Mouse (Mus musculus) midbrain, embryonic 15.5 days (tissue): ENCODE measurements around the gene Tmem208. TPM values are rescaled to one million over a fixed set of nuclear protein-coding genes. Genes with fewer than 3 reads are reported as not detected.

Source experiments
- ATAC-seq: fragments of 200-750 bp; cut with Nextera tagmentation; replicated peaks from 2 replicates; pipeline ENCODE4 v1.8.0; 2017; ENCODE audit warnings: moderate TSS enrichment
- H3K27ac ChIP-seq: fragments of 300-500 bp; sonication (generic); 2 replicates; pipeline ENCODE4 v1.5.1; 2015; ENCODE audit warnings: mild to moderate bottlenecking, inconsistent platforms
- H3K27me3 ChIP-seq: fragments of 300-500 bp; sonication (generic); replicated peaks from 2 replicates; pipeline ENCODE4 v1.6.1; 2015; ENCODE audit warnings: inconsistent platforms
- H3K36me3 ChIP-seq: fragments of 300-500 bp; sonication (generic); replicated peaks from 2 replicates; pipeline ENCODE4 v1.6.1; 2015; ENCODE audit warnings: inconsistent platforms
- H3K4me1 ChIP-seq: fragments of 300-500 bp; sonication (generic); 2 replicates; pipeline ENCODE4 v1.6.1; 2015; ENCODE audit warnings: inconsistent platforms
- H3K4me2 ChIP-seq: fragments of 300-500 bp; sonication (generic); 2 replicates; pipeline ENCODE4 v1.6.1; 2015; ENCODE audit warnings: inconsistent platforms, mild to moderate bottlenecking, moderate library complexity
- H3K4me3 ChIP-seq: fragments of 300-500 bp; sonication (generic); 2 replicates; pipeline ENCODE4 v1.5.1; 2015; ENCODE audit warnings: mild to moderate bottlenecking, inconsistent platforms
- H3K9ac ChIP-seq: fragments of 300-500 bp; sonication (generic); 2 replicates; pipeline ENCODE4 v1.6.1; 2015; ENCODE audit warnings: mild to moderate bottlenecking, inconsistent platforms
- H3K9me3 ChIP-seq: fragments of 300-500 bp; sonication (generic); 2 replicates; pipeline ENCODE4 v1.6.1; 2016; ENCODE audit warnings: inconsistent platforms
- WGBS: fragments of 180-500 bp; shearing (Covaris S2); methylation state at CpG from one replicate; pipeline ENCODE4 v1.1.7; 2015; ENCODE audit warnings: mixed read lengths; 5-methylcytosine and 5-hydroxymethylcytosine counted together
- polyA plus RNA-seq: library from polyadenylated mRNA; unstranded; fragments of >200 nt; fragmentation: Nextera tagmentation; extraction: Ambion mirVana; gene quantifications from 2 replicates; pipeline ENCODE4 v1.2.1, GENCODE M21; 2015

Gene Tmem208
- polyA plus RNA-seq, 1 experiment from 2014 or later = 130 TPM

- no peaks in the 10 kb centered on the region for H3K4me1 ChIP-seq
- WGBS = 79% methylated on average over 9 of the region's 9 CpGs
- H3K36me3 ChIP-seq = peaks cover 49% of the 10 kb centered on the region; the same call in 1 of the 2 replicates
- H3K27ac ChIP-seq = no peak overlapping the region
- H3K27me3 ChIP-seq = no peaks in the 10 kb centered on the region
- no peak for ATAC-seq
- H3K4me3 ChIP-seq = no peak overlapping the region
- H3K9ac ChIP-seq = no peak overlapping the region
- no peaks in the 10 kb centered on the region for H3K9me3 ChIP-seq
- H3K4me2 ChIP-seq = no peak overlapping the region
These were observed 12.3 kb upstream of the Tmem208 start for GRCm38 (mm10) chr8:105313622-105314402.

DNA sequence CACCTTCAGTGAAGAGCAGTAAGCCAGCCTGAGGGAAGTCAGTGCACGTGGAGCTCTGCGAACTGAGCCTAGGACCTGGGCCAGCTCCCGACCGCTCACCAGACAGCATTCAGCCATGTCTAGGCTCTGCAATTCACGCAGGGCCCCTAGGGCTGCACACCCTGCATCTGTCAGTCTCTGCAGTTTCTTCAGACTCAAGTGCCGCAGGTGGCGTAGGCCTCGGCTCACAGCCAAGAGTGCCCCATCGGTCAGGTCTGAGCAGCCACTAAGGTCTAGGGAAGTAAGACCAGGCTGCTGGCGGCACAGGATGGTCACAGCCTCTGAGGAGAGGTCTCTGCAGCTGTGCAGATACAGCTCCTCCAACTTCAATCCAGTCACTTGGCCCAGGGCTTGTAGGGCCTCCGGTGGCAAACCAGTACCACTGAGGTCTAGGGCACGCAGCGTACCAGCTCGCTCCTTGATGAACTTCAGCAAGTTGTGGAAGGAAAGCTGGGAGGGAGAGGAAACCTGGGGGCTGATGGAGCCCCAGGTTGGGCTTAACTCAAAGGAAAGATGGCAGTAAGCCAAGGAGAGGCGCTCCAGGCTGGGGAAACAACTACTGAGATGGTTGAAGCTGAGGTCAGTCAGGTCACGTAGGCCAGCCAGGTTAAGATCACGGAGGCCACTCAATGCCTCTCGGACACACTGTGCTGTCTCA is 10.9 kb upstream of the Tmem208 start:
- H3K4me2 ChIP-seq = no peak overlapping the region
- ATAC-seq = no peak
- peaks cover 44% of the 10 kb centered on the region; the same call in 1 of the 2 replicates for H3K36me3 ChIP-seq
- H3K4me3 ChIP-seq = no peak overlapping the region
- no peak overlapping the region for H3K27ac ChIP-seq
- no peaks in the 10 kb centered on the region for H3K4me1 ChIP-seq
- no peaks in the 10 kb centered on the region for H3K9me3 ChIP-seq
- H3K27me3 ChIP-seq = no peaks in the 10 kb centered on the region
- WGBS = 93% methylated on average over 18 of the region's 18 CpGs
- H3K9ac ChIP-seq = no peak overlapping the region

DNA sequence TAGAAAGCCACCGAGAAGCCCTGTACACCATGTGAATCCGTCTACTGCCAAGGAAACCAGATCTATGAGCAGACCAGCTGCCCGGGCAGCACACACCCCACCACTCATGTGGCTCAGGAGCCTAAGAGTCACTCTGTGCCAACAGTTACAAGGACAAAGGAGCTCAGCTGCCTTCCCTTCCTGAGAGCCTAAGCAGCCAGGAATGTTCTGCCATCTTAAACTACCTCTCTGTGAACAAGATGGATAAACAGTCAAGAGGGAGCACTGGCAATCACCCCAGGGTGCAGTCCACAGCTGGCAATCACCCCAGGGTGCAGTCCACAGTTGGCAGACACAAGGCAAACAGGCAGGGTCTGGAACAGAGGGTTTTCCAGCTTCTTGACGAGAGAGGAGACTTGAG is 8.2 kb upstream of the Tmem208 start:
- no peak overlapping the region for H3K27ac ChIP-seq
- 87% methylated on average over 4 of the region's 4 CpGs for WGBS
- no peak overlapping the region for H3K9ac ChIP-seq
- no peak for ATAC-seq
- H3K36me3 ChIP-seq = peaks cover 35% of the 10 kb centered on the region; the same call in 1 of the 2 replicates
- H3K9me3 ChIP-seq = no peaks in the 10 kb centered on the region
- no peaks in the 10 kb centered on the region for H3K4me1 ChIP-seq
- no peak overlapping the region for H3K4me2 ChIP-seq
- H3K4me3 ChIP-seq = no peak overlapping the region
- no peaks in the 10 kb centered on the region for H3K27me3 ChIP-seq

GRCm38 (mm10) chr8:105318662-105319190 is 7.4 kb upstream of the Tmem208 start:
- Histone ChIP-seq H3K4me1 (no peaks in the 10 kb centered on the region), H3K4me2 (no peak overlapping the region), H3K9ac (no peak overlapping the region), H3K27ac (no peak overlapping the region), H3K27me3 (no peaks in the 10 kb centered on the region), H3K36me3 (peaks cover 34% of the 10 kb centered on the region; the same call in 1 of the 2 replicates), H3K4me3 (no peak overlapping the region), H3K9me3 (no peaks in the 10 kb centered on the region)
- WGBS = 82% methylated on average over 11 of the region's 11 CpGs
- no peak for ATAC-seq

DNA sequence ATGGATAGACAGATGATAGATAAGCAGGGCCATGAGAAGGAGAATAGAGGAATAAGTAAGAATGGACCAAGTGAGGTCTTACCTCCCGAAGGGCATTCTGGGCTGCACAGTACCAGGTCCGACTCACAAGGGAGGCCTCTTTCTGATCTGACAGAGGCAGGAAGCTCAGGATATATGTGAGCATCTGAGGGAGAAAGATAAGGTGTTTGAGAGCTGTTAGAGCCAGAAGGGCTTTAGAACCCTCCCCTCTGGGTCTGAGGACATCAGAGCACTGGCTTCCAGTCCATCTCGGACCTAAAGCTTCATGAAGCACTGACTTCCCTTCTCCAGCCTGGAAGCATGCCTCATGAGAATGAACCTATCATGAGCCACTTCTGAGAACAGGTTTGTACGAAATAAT is 3.0 kb upstream of the Tmem208 start:
- no peak overlapping the region for H3K9ac ChIP-seq
- no peak overlapping the region for H3K4me3 ChIP-seq
- WGBS = 88% methylated on average over 4 of the region's 4 CpGs
- peaks cover 26% of the 10 kb centered on the region for H3K4me1 ChIP-seq
- H3K27me3 ChIP-seq = no peaks in the 10 kb centered on the region
- no peaks in the 10 kb centered on the region for H3K9me3 ChIP-seq
- no peak overlapping the region for H3K27ac ChIP-seq
- H3K36me3 ChIP-seq = peaks cover 10% of the 10 kb centered on the region; the same call in 1 of the 2 replicates
- ATAC-seq = no peak
- H3K4me2 ChIP-seq = no peak overlapping the region

DNA sequence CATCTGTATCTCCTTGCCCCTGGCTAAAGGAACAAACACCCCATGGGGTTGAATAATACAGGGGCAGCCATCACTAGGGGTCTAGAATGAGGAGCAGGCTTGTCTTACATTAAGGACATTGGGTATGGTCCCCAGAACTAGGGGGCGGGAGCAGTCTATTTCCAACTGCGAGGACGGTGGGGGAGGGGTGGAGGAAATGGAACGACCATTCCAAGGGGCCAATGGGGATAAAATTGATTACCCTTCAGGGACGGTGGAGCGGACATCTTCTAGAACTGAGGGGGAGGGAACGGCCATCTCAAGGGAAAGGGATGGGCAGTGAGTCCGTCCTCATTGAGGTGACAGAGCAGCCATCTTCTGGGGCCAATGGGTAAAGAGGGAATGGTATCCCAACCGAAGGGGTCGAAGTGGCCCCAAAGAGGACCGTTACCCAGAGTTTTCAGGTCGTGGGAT is 487 bp upstream of the Tmem208 start:
- Histone ChIP-seq H3K9ac (peak overlapping the region; percentile 93), H3K36me3 (peaks cover 31% of the 10 kb centered on the region; the same call in 1 of the 2 replicates), H3K9me3 (no peaks in the 10 kb centered on the region), H3K4me2 (peak overlapping the region; percentile 93), H3K4me1 (peaks cover 26% of the 10 kb centered on the region), H3K4me3 (peak overlapping the region; percentile 91), H3K27ac (peak overlapping the region; percentile 81), H3K27me3 (no peaks in the 10 kb centered on the region)
- under 1% methylated on average over 12 of the region's 12 CpGs for WGBS
- ATAC-seq = peak; percentile 71

DNA sequence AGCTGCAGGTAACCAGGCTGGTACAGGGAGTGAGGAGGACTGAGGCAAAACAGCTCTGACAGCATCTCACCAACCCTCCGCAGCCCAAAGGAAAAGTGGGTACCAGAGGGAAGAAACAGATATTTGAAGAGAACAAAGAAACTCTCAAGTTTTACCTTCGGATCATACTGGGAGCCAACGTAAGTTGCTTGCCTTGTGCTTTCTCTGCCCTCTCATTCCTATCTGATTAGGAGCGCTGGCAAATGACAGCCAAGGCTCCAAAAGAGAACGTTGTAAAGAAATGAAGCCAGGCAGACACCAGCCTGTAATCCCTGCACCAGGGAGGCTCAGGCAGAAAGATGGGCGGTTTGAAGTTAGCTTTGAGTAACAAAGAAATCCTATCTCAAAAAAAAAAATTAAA is 814 bp downstream of the Tmem208 start:
- H3K4me2 ChIP-seq = peak overlapping the region; percentile 70
- WGBS = 45% methylated on average over 6 of the region's 6 CpGs
- ATAC-seq = no peak
- peak overlapping the region; percentile 91 for H3K4me3 ChIP-seq
- no peaks in the 10 kb centered on the region for H3K27me3 ChIP-seq
- H3K4me1 ChIP-seq = peaks cover 26% of the 10 kb centered on the region
- H3K27ac ChIP-seq = peak overlapping the region; percentile 83; the same call in 1 of the 2 replicates
- H3K9ac ChIP-seq = peak overlapping the region; percentile 63
- peaks cover 43% of the 10 kb centered on the region; the same call in 1 of the 2 replicates for H3K36me3 ChIP-seq
- H3K9me3 ChIP-seq = no peaks in the 10 kb centered on the region

DNA sequence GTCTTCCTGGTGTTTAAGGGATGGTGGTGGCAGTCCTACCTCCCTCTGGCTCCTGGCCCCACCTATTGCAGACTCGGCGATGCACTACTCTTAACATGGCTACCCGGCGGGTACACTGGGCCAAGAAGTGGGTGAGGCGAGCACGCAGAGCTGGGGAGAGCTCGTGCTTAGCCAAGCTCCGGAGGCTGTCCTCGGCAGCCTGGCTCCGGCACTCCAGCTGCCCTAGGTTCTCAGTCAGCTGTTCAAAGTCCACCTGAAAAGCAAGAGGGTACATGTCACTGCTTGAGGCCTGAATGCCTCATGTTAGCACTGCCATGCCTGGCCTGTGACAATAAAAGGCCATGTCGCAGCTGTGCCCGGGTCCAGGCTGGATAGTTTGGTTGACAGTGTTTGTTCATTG is 4.2 kb downstream of the Tmem208 start:
- H3K36me3 ChIP-seq = peaks cover 36% of the 10 kb centered on the region; the same call in 1 of the 2 replicates

GRCm38 (mm10) chr8:105331469-105331868 is 5.3 kb downstream of the Tmem208 start:
- Histone ChIP-seq H3K4me2 (no peak overlapping the region), H3K9me3 (no peaks in the 10 kb centered on the region), H3K9ac (no peak overlapping the region), H3K4me1 (peaks cover 11% of the 10 kb centered on the region), H3K4me3 (no peak overlapping the region), H3K27me3 (no peaks in the 10 kb centered on the region), H3K27ac (no peak overlapping the region), H3K36me3 (peaks cover 36% of the 10 kb centered on the region; the same call in 1 of the 2 replicates)
- 96% methylated on average over 22 of the region's 22 CpGs for WGBS
- no peak for ATAC-seq

More for the DNA sequence above, 4.2 kb downstream of the Tmem208 start:
- Histone ChIP-seq H3K9ac (no peak overlapping the region), H3K27ac (no peak overlapping the region), H3K4me1 (peaks cover 15% of the 10 kb centered on the region), H3K4me3 (no peak overlapping the region), H3K27me3 (no peaks in the 10 kb centered on the region), H3K4me2 (no peak overlapping the region), H3K9me3 (no peaks in the 10 kb centered on the region)
- 96% methylated on average over 12 of the region's 12 CpGs for WGBS
- no peak for ATAC-seq

GRCm38 (mm10) chr8:105331931-105332330 is 5.8 kb downstream of the Tmem208 start:
- no peaks in the 10 kb centered on the region for H3K27me3 ChIP-seq
- no peak for ATAC-seq
- no peak overlapping the region for H3K9ac ChIP-seq
- H3K4me2 ChIP-seq = no peak overlapping the region
- no peak overlapping the region for H3K27ac ChIP-seq
- peaks cover 36% of the 10 kb centered on the region; the same call in 1 of the 2 replicates for H3K36me3 ChIP-seq
- WGBS = 96% methylated on average over 9 of the region's 9 CpGs
- no peaks in the 10 kb centered on the region for H3K9me3 ChIP-seq
- H3K4me3 ChIP-seq = no peak overlapping the region
- peaks cover 9% of the 10 kb centered on the region for H3K4me1 ChIP-seq

- H3K36me3 ChIP-seq = peaks cover 36% of the 10 kb centered on the region; the same call in 1 of the 2 replicates
- no peak overlapping the region for H3K4me3 ChIP-seq
- peaks cover 3% of the 10 kb centered on the region for H3K4me1 ChIP-seq
- no peak overlapping the region for H3K4me2 ChIP-seq
- no peak overlapping the region for H3K9ac ChIP-seq
- H3K9me3 ChIP-seq = no peaks in the 10 kb centered on the region
- H3K27me3 ChIP-seq = no peaks in the 10 kb centered on the region
- 80% methylated on average over 2 of the region's 2 CpGs for WGBS
- no peak for ATAC-seq
- no peak overlapping the region for H3K27ac ChIP-seq
These were observed 6.4 kb downstream of the Tmem208 start for GRCm38 (mm10) chr8:105332523-105332922.
